Mouse (Mus musculus): ENCODE measurements around the gene Erp27.

Erp27 gene

GRCm38 (mm10) chr6:136940188-136940960, 18.4 kb upstream of the Erp27 start:
- in situ Hi-C loops (cut with MboI, MseI): no loop called here

- in situ Hi-C loops (cut with MboI, MseI): no loop called here
These were observed 17.6 kb upstream of the Erp27 start for GRCm38 (mm10) chr6:136939326-136940187.

- in situ Hi-C loops (cut with MboI, MseI): no loop called here
These were observed 16.5 kb upstream of the Erp27 start for GRCm38 (mm10) chr6:136938331-136939126.

GRCm38 (mm10) chr6:136937117-136937516, 15.1 kb upstream of the Erp27 start:
- in situ Hi-C loops (cut with MboI, MseI): no loop called here

- in situ Hi-C loops (cut with MboI, MseI): no loop called here
These were observed 14.4 kb upstream of the Erp27 start for GRCm38 (mm10) chr6:136936361-136936760.

- in situ Hi-C loops (cut with MboI, MseI): no loop called here
These were observed 13.3 kb upstream of the Erp27 start for GRCm38 (mm10) chr6:136935233-136935632.

- in situ Hi-C loops (cut with MboI, MseI): loop anchor here (5.0 kb wide), 1 partner anchor 33 kb away; no protein-coding TSS in a partner anchor
These were observed 12.1 kb upstream of the Erp27 start for GRCm38 (mm10) chr6:136934068-136934467.

GRCm38 (mm10) chr6:136931246-136931645, 9.3 kb upstream of the Erp27 start:
- in situ Hi-C loops (cut with MboI, MseI): loop anchor here (5.0 kb wide), 1 partner anchor 36 kb away; no protein-coding TSS in a partner anchor

GRCm38 (mm10) chr6:136930677-136931076, 8.7 kb upstream of the Erp27 start:
- in situ Hi-C loops (cut with MboI, MseI): loop anchor here (5.0 kb wide), 1 partner anchor 37 kb away; no protein-coding TSS in a partner anchor

- in situ Hi-C loops (cut with MboI, MseI): no loop called here
These were observed 5.6 kb upstream of the Erp27 start for GRCm38 (mm10) chr6:136927626-136928025.

GRCm38 (mm10) chr6:136925049-136925448, 3.1 kb upstream of the Erp27 start:
- in situ Hi-C loops (cut with MboI, MseI): no loop called here

- in situ Hi-C loops (cut with MboI, MseI): loop anchor here (5.0 kb wide), 3 partner anchors 61 to 106 kb away; no protein-coding TSS in a partner anchor
These were observed 1.6 kb upstream of the Erp27 start, which contains the start of gene Pde6h for GRCm38 (mm10) chr6:136923532-136923931. TSS of gene Pde6h (plus strand) at chr6:136923832.

GRCm38 (mm10) chr6:136922871-136923270, 891 bp upstream of the Erp27 start:
- in situ Hi-C loops (cut with MboI, MseI): loop anchor here (5.0 kb wide), 3 partner anchors 61 to 106 kb away; no protein-coding TSS in a partner anchor

GRCm38 (mm10) chr6:136921601-136922000, 379 bp downstream of the Erp27 start:
- in situ Hi-C loops (cut with MboI, MseI): loop anchor here (5.0 kb wide), 3 partner anchors 59 to 104 kb away; no protein-coding TSS in a partner anchor

GRCm38 (mm10) chr6:136920320-136921257, 1.4 kb downstream of the Erp27 start:
- in situ Hi-C loops (cut with MboI, MseI): loop anchor here (5.0 kb wide), 3 partner anchors 58 to 103 kb away; no protein-coding TSS in a partner anchor

GRCm38 (mm10) chr6:136917885-136918284, 4.1 kb downstream of the Erp27 start:
- in situ Hi-C loops (cut with MboI, MseI): no loop called here

GRCm38 (mm10) chr6:136915721-136916395, 6.1 kb downstream of the Erp27 start:
- in situ Hi-C loops (cut with MboI, MseI): no loop called here

GRCm38 (mm10) chr6:136914234-136914633, 7.7 kb downstream of the Erp27 start:
- in situ Hi-C loops (cut with MboI, MseI): no loop called here

GRCm38 (mm10) chr6:136913384-136914126, 8.4 kb downstream of the Erp27 start:
- in situ Hi-C loops (cut with MboI, MseI): no loop called here

All from T-helper 17 cell (primary cell).